Mouse (Mus musculus): ENCODE measurements around the gene Zfand3. TPM values are rescaled to one million over a fixed set of nuclear protein-coding genes. Genes with fewer than 3 reads are reported as not detected.

The Zfand3 gene
- polyA plus RNA-seq (2015; fragmentation: Illumina TruSeq; extraction: RNeasy Lipid Tissue Mini Kit (QIAGEN cat#74804); ENCODE audit: low read depth, low replicate concordance): 97.0 TPM

DNA sequence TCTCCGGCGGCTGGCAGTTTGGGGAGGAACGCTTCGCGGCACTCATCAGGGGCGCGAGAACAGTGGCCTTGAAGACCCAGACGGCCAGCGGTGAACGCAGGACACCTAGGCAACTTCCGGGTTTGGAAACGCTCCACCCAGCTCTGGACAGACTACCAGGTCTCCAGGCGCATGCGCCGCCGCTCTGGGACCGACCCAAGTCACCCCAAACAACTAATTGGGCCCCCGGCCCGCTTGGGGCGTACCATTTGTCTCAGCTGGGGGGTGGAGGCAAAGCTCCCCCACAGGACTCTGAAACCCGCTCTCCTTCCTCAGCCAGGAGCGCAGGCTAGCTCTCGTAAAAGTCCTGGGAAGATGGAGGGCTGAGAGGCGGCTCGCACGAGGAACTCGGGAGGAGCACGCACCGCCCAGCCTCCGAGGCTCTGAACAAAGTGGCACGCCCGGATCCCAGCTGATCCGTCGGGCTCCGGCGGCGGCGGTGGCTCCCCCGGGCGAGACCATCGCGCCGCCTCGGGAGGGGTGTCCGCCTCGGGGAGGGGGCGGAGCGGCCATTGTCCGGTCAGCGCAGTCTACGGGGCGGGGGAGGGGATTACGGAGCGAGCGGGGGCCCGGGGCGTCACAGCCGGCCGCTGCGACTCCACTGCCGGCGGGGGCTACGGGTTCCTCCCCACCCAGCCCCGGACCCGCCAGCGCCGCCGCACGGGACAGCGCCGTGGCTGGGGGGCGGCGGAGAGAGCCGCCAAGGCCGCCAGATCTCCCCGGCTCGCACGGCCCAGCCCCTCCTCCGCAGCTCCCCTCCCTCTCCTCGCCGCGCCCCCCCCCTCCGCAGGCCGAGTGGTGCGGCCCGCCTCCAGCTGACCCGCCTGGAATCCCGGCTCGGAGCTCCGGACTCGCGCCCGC is at the start of gene Zfand3:
Gene Zfand3, plus strand, starts transcription at position 531 of the 900 bp plus-strand sequence.

DNA sequence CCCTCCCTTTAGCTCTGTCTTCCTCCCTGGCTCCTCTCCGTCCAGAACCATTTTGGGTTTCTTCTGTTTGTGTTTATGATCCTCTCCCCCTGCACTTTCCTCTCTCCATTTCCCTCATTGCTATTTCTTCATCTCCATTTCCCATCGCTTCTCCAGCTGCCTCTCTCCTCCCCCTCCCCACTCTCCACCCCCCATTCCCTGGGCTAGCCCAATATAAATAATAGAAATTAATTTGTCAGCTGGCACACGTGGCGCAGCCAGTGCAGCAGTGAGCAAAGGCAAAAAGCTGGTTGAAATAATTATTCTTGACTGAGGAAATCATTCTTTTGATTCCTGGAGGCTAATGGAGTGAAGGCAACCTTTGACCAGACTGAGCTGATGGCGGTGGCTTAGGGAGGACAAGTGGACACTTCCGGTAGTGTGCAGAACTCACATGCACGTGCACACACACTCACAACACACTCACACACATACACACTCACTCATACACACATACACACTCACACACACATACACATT is 34.4 kb upstream of the Zfand3 start, which contains the start of gene Mdga1:
Gene Mdga1, minus strand, starts transcription at position 51 of the 519 bp plus-strand sequence.

Other genes with a start within 250 kb of the Zfand3 start
- 8.6 TPM for gene Mdga1, start 34.6 kb upstream of the Zfand3 start, polyA plus RNA-seq (2015; fragmentation: Illumina TruSeq; extraction: RNeasy Lipid Tissue Mini Kit (QIAGEN cat#74804); ENCODE audit: low read depth, low replicate concordance)

Data from brain, adult 10 weeks (tissue).